Mouse (Mus musculus): ENCODE data around the gene Slc35d3.

DNA sequence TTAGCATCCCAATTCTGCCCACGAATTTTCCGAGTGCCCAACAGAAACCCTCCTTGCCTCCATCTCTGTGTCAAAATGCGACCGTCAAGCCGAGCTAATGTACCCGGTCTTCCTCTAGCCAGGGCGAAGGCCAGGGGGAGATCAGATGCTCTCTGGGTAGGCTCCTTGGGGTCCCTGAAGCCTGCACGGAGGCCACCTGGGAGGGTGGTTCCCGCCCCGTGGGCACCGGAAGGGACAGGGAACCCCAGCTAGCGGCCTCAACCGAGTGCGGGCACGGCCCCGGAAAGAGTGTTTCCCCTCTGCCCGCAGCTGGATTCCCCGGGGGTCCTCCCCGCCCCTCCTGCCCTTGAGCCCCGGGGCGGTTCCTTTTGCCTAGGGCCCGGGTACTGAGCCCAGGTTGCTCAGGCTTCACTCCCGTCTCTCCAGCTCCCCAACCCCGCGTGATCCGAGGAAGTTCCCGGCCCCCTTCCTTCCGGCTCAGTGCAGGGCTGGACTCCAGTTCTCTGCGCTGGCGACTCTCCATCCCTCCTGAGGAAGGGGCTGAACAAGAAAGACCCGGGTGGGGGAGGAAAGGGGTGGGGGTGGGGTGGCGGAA lies 1.4 kb downstream of the Slc35d3 start:
- no peak for TF ChIP-seq CTCF (IDR thresholded peaks at IDR 0.05; ENCODE audit: control insufficient read depth, insufficient read depth, insufficient replicate concordance, low read depth, low read length)
- no peak for TF ChIP-seq POLR2A (IDR thresholded peaks at IDR 0.05; ENCODE audit: control insufficient read depth, low read depth, low read length)

Measured in testis, adult 2 months (tissue).